Mouse (Mus musculus): Measurements from ENCODE around the gene 4921501E09Rik. TPM values are rescaled to one million over a fixed set of nuclear protein-coding genes. Genes with fewer than 3 reads are reported as not detected.
"Not testable (repeated sequence)": the region's sequence is repeated elsewhere in the genome, so short reads cannot be mapped to it uniquely, and the experiment has no call there.

Gene 4921501E09Rik
- not detected in 2 replicates for polyA plus RNA-seq (2015; fragmentation: Nextera tagmentation; extraction: Ambion mirVana)

GRCm38 (mm10) chr17:33067958-33068357, at the start of gene 4921501E09Rik:
4921501E09Rik (minus strand) TSS chr17:33068058.
- H3K36me3 ChIP-seq (replicated peaks): no peaks in the 10 kb centered on the region
- 33% methylated on average over 1 of the region's 1 CpGs for WGBS (ENCODE audit: insufficient replicate concordance)
- no peak within 1 kb of the TSS for H3K9ac ChIP-seq
- no peaks in the 10 kb centered on the region for H3K4me1 ChIP-seq (replicated peaks)
- no peaks in the 10 kb centered on the region for H3K27me3 ChIP-seq
- no peak within 1 kb of the TSS for H3K4me2 ChIP-seq
- H3K4me3 ChIP-seq (replicated peaks): no peak within 1 kb of the TSS
- no peak for ATAC-seq (ENCODE audit: insufficient read depth)
- H3K9me3 ChIP-seq (replicated peaks): no peaks in the 10 kb centered on the region
- H3K27ac ChIP-seq (replicated peaks): no peak within 1 kb of the TSS

- no peaks in the 10 kb centered on the region for H3K36me3 ChIP-seq (replicated peaks)
- no peak overlapping the region for H3K9ac ChIP-seq
- no peak overlapping the region for H3K27ac ChIP-seq (replicated peaks)
- ATAC-seq (ENCODE audit: insufficient read depth): no peak
- H3K4me2 ChIP-seq: no peak overlapping the region
- H3K4me1 ChIP-seq (replicated peaks): peaks cover 11% of the 10 kb centered on the region
- WGBS (ENCODE audit: insufficient replicate concordance): 66% methylated on average over 2 of the region's 2 CpGs
- H3K9me3 ChIP-seq (replicated peaks): no peaks in the 10 kb centered on the region
- no peak overlapping the region for H3K4me3 ChIP-seq (replicated peaks)
- H3K27me3 ChIP-seq: no peaks in the 10 kb centered on the region
These were observed 29.5 kb upstream of the 4921501E09Rik start for GRCm38 (mm10) chr17:33097396-33097795.

GRCm38 (mm10) chr17:33092391-33093193, 24.7 kb upstream of the 4921501E09Rik start:
- peak; percentile 65 for ATAC-seq (ENCODE audit: insufficient read depth)
- peaks cover 24% of the 10 kb centered on the region for H3K4me1 ChIP-seq (replicated peaks)
- no peaks in the 10 kb centered on the region for H3K9me3 ChIP-seq (replicated peaks)
- peak overlapping the region; percentile 75 for H3K4me2 ChIP-seq
- peak overlapping the region; percentile 64 for H3K27ac ChIP-seq (replicated peaks)
- H3K27me3 ChIP-seq: no peaks in the 10 kb centered on the region
- H3K4me3 ChIP-seq (replicated peaks): peak overlapping the region; percentile 69
- WGBS (ENCODE audit: insufficient replicate concordance): 2% methylated on average over 31 of the region's 31 CpGs
- no peaks in the 10 kb centered on the region for H3K36me3 ChIP-seq (replicated peaks)
- peak overlapping the region; percentile 58 for H3K9ac ChIP-seq

- Histone ChIP-seq H3K4me1 (replicated peaks) (peaks cover 24% of the 10 kb centered on the region), H3K4me2 (no peak overlapping the region), H3K27me3 (no peaks in the 10 kb centered on the region), H3K9ac (no peak overlapping the region), H3K36me3 (replicated peaks) (no peaks in the 10 kb centered on the region), H3K27ac (replicated peaks) (no peak overlapping the region), H3K4me3 (replicated peaks) (no peak overlapping the region), H3K9me3 (replicated peaks) (no peaks in the 10 kb centered on the region)
- WGBS (ENCODE audit: insufficient replicate concordance): 91% methylated on average over 1 of the region's 1 CpGs
- ATAC-seq (ENCODE audit: insufficient read depth): no peak
These were observed 23.8 kb upstream of the 4921501E09Rik start for GRCm38 (mm10) chr17:33091630-33092029.

- Histone ChIP-seq H3K4me2 (peak within 1 kb of the TSS; percentile 79), H3K9me3 (replicated peaks) (no peaks in the 10 kb centered on the region), H3K27me3 (no peaks in the 10 kb centered on the region), H3K27ac (replicated peaks) (peak within 1 kb of the TSS; percentile 76), H3K4me1 (replicated peaks) (peaks cover 24% of the 10 kb centered on the region), H3K4me3 (replicated peaks) (peak within 1 kb of the TSS; percentile 70), H3K9ac (peak within 1 kb of the TSS; percentile 66), H3K36me3 (replicated peaks) (no peaks in the 10 kb centered on the region)
- ATAC-seq (ENCODE audit: insufficient read depth): peak; percentile 84
- WGBS (ENCODE audit: insufficient replicate concordance): 6% methylated on average over 34 of the region's 34 CpGs
These were observed 21.5 kb upstream of the 4921501E09Rik start, which contains the start of gene Zfp563 for GRCm38 (mm10) chr17:33089220-33089949. Zfp563 (plus strand) TSS chr17:33089310.

GRCm38 (mm10) chr17:33063001-33063400, 4.9 kb downstream of the 4921501E09Rik start:
- Histone ChIP-seq H3K4me3 (replicated peaks) (no peak overlapping the region), H3K4me1 (replicated peaks) (no peaks in the 10 kb centered on the region), H3K9ac (no peak overlapping the region), H3K4me2 (no peak overlapping the region), H3K9me3 (replicated peaks) (no peaks in the 10 kb centered on the region), H3K27me3 (no peaks in the 10 kb centered on the region), H3K27ac (replicated peaks) (no peak overlapping the region), H3K36me3 (replicated peaks) (no peaks in the 10 kb centered on the region)
- WGBS (ENCODE audit: insufficient replicate concordance): 4% methylated on average over 1 of the region's 1 CpGs
- no peak for ATAC-seq (ENCODE audit: insufficient read depth)

- Histone ChIP-seq H3K9me3 (replicated peaks) (no peaks in the 10 kb centered on the region), H3K27me3 (no peaks in the 10 kb centered on the region), H3K4me2 (no peak overlapping the region), H3K36me3 (replicated peaks) (no peaks in the 10 kb centered on the region), H3K9ac (no peak overlapping the region), H3K4me1 (replicated peaks) (no peaks in the 10 kb centered on the region), H3K27ac (replicated peaks) (no peak overlapping the region), H3K4me3 (replicated peaks) (no peak overlapping the region)
- WGBS (ENCODE audit: insufficient replicate concordance): 0% methylated on average over 1 of the region's 1 CpGs
- no peak for ATAC-seq (ENCODE audit: insufficient read depth)
These were observed 9.1 kb downstream of the 4921501E09Rik start for GRCm38 (mm10) chr17:33058791-33059190.

GRCm38 (mm10) chr17:33032900-33033891, 34.7 kb downstream of the 4921501E09Rik start, which contains the start of gene Zfp763:
Zfp763 (minus strand) TSS chr17:33033402.
- peak within 1 kb of the TSS; percentile 82 for H3K4me3 ChIP-seq (replicated peaks)
- peaks cover 6% of the 10 kb centered on the region; the same call in 1 of the 2 replicates for H3K4me1 ChIP-seq (replicated peaks)
- H3K36me3 ChIP-seq (replicated peaks): no peaks in the 10 kb centered on the region
- ATAC-seq (ENCODE audit: insufficient read depth): peak; percentile 98
- no peaks in the 10 kb centered on the region for H3K27me3 ChIP-seq
- H3K9ac ChIP-seq: peak within 1 kb of the TSS; percentile 73
- peak within 1 kb of the TSS; percentile 73 for H3K27ac ChIP-seq (replicated peaks)
- H3K4me2 ChIP-seq: peak within 1 kb of the TSS; percentile 72
- no peaks in the 10 kb centered on the region for H3K9me3 ChIP-seq (replicated peaks)
- 3% methylated on average over 27 of the region's 27 CpGs for WGBS (ENCODE audit: insufficient replicate concordance)

- H3K9ac ChIP-seq: peak overlapping the region; percentile 73; the same call in 1 of the 2 replicates
- H3K9me3 ChIP-seq (replicated peaks): no peaks in the 10 kb centered on the region
- peaks cover 6% of the 10 kb centered on the region; the same call in 1 of the 2 replicates for H3K4me1 ChIP-seq (replicated peaks)
- peak overlapping the region; percentile 82 for H3K4me3 ChIP-seq (replicated peaks)
- ATAC-seq (ENCODE audit: insufficient read depth): no peak
- WGBS (ENCODE audit: insufficient replicate concordance): 13% methylated on average over 10 of the region's 10 CpGs
- no peaks in the 10 kb centered on the region for H3K27me3 ChIP-seq
- H3K4me2 ChIP-seq: peak overlapping the region; percentile 72
- H3K36me3 ChIP-seq (replicated peaks): peaks cover 3% of the 10 kb centered on the region; the same call in 1 of the 2 replicates
- H3K27ac ChIP-seq (replicated peaks): no peak overlapping the region
These were observed 35.5 kb downstream of the 4921501E09Rik start for GRCm38 (mm10) chr17:33032376-33032775.

GRCm38 (mm10) chr17:33020434-33020833, 47.4 kb downstream of the 4921501E09Rik start:
- not testable (repeated sequence) for H3K4me2 ChIP-seq; H3K27me3 ChIP-seq; ATAC-seq (ENCODE audit: insufficient read depth); H3K4me1 ChIP-seq (replicated peaks); H3K9ac ChIP-seq; H3K4me3 ChIP-seq (replicated peaks); H3K27ac ChIP-seq (replicated peaks)
- peaks cover 13% of the 10 kb centered on the region for H3K9me3 ChIP-seq (replicated peaks)
- peaks cover 44% of the 10 kb centered on the region for H3K36me3 ChIP-seq (replicated peaks)

All from liver, embryonic 15.5 days (tissue).